In genomic region chr13:107620887-107621286, GRCm38 (mm10) we compare ENCODE assay signal across 25 mouse cellular contexts.
DNase-seq lines count a peak whose midpoint lies in the region; ATAC-seq and TF ChIP-seq lines count a peak whose summit lies in the region.
"Had no signal": no experiment of that assay in that cellular context is flagged by ENCODE, and none has a peak within 500 bp of the region (broad histone marks: within the 10 kb centered on the region; RNA-seq: fewer than 3 reads in every experiment).

No protein-coding gene starts in this region.

- DNase-seq in forebrain, embryonic 10.5 days (ENCODE audit: extremely low spot score, low spot score) = no peak
- no peak for DNase-seq in midbrain, embryonic 10.5 days (ENCODE audit: low spot score)
- DNase-seq in MEL (ENCODE audit: low read depth, low spot score) = no peak
- no peak for DNase-seq in thymus, adult 2 months
- DNase-seq: adrenal gland, adult 2 months; adrenal gland, postnatal 10 days; adrenal gland, postnatal 25 days; B cell, adult 2 months; cerebellum, adult 11 months; cerebellum, adult 18-20 months; cerebellum, adult 8-10 months; cerebellum, adult 9-11 months; cerebellum, postnatal 14 days; cerebellum, postnatal 36 days had no signal

- H3K4me2 ChIP-seq in forebrain, embryonic 12.5 days = no peak overlapping the region
- no peak overlapping the region for H3K4me2 ChIP-seq in midbrain, embryonic 15.5 days
- H3K4me2 ChIP-seq: embryonic facial prominence, embryonic 13.5 days; embryonic facial prominence, embryonic 15.5 days had no signal

- peaks cover 39% of the 10 kb centered on the region for H3K4me1 ChIP-seq in forebrain, embryonic 10.5 days
- H3K4me1 ChIP-seq in forebrain, embryonic 12.5 days = peaks cover 31% of the 10 kb centered on the region
- H3K4me1 ChIP-seq in midbrain, embryonic 10.5 days = peaks cover 43% of the 10 kb centered on the region
- peaks cover 30% of the 10 kb centered on the region for H3K4me1 ChIP-seq in midbrain, embryonic 15.5 days
- H3K4me1 ChIP-seq in MEL (ENCODE audit: control insufficient read depth in 1 of 2, insufficient read depth in 2 of 2, low read length in 2 of 2) = peaks cover 9 to 12% of the 10 kb centered on the region in 2 experiments
- no peaks in the 10 kb centered on the region; the same call in 1 of the 2 replicates for H3K4me1 ChIP-seq in thymus, adult 2 months (replicated peaks; ENCODE audit: control insufficient read depth, insufficient read depth, low read length)

- ATAC-seq in forebrain, embryonic 12.5 days (ENCODE audit: low FRiP score) = no peak
- ATAC-seq in midbrain, embryonic 15.5 days (replicated peaks) = no peak
- ATAC-seq in megakaryocyte progenitor cell, adult 5-6 weeks (replicated peaks; ENCODE audit: poor library complexity) = 0 out of 2 replicates have a peak, but pooled peaks have one; percentile 4
- ATAC-seq: CD4-positive, CD25-positive, alpha-beta regulatory T cell, adult 4 months; forebrain, embryonic 14.5 days; forebrain, embryonic 16.5 days had no signal

- H3K4me3 ChIP-seq in forebrain, embryonic 10.5 days = no peak overlapping the region
- H3K4me3 ChIP-seq in forebrain, embryonic 12.5 days (replicated peaks) = no peak overlapping the region
- H3K4me3 ChIP-seq in midbrain, embryonic 10.5 days = no peak overlapping the region
- H3K4me3 ChIP-seq in midbrain, embryonic 15.5 days = no peak overlapping the region
- peak overlapping the region; percentile 22 to 64; a peak in 3 of 4 replicates for H3K4me3 ChIP-seq in MEL (ENCODE audit: control insufficient read depth in 1 of 2, insufficient read depth in 1 of 2, low read depth in 2 of 2, low read length in 2 of 2)
- no peak overlapping the region for H3K4me3 ChIP-seq in thymus, adult 2 months (ENCODE audit: control insufficient read depth, insufficient read depth, low read length)
- H3K4me3 ChIP-seq: embryonic facial prominence, embryonic 13.5 days; embryonic facial prominence, embryonic 15.5 days; erythroblast, embryonic 14.5 days had no signal

- WGBS in forebrain, embryonic 10.5 days = 55% methylated on average over 2 of the region's 2 CpGs
- WGBS in forebrain, embryonic 12.5 days = 70% methylated on average over 2 of the region's 2 CpGs
- 51% methylated on average over 2 of the region's 2 CpGs for WGBS in midbrain, embryonic 10.5 days
- WGBS in midbrain, embryonic 15.5 days = 62% methylated on average over 2 of the region's 2 CpGs
- WGBS in thymus, adult 2 months = 92% methylated on average over 2 of the region's 2 CpGs

- H3K9ac ChIP-seq in forebrain, embryonic 12.5 days = no peak overlapping the region
- no peak overlapping the region for H3K9ac ChIP-seq in midbrain, embryonic 15.5 days
- no peak overlapping the region for H3K9ac ChIP-seq in MEL (ENCODE audit: control insufficient read depth, low read depth, low read length, poor library complexity, severe bottlenecking)
- H3K9ac ChIP-seq: embryonic facial prominence, embryonic 13.5 days; embryonic facial prominence, embryonic 15.5 days had no signal

- no peak for TF ChIP-seq POLR2A in MEL (IDR thresholded peaks at IDR 0.05; ENCODE audit: control insufficient read depth in 1 of 2, insufficient read depth in 1 of 2, low read depth in 1 of 2, low read length in 2 of 2, poor library complexity in 1 of 2)
- no peak for TF ChIP-seq POLR2A in thymus, adult 2 months (IDR thresholded peaks at IDR 0.05; ENCODE audit: control insufficient read depth, extremely low read depth, insufficient read depth, low read length, poor library complexity)

- no peak for TF ChIP-seq CTCF in MEL (IDR thresholded peaks at IDR 0.05 in 2 of 3, conservative IDR thresholded peaks at IDR 0.05 in 1 of 3; ENCODE audit: control insufficient read depth in 1 of 3, insufficient read depth in 1 of 3, low read depth in 2 of 3, low read length in 3 of 3, poor library complexity in 1 of 3, severe bottlenecking in 1 of 3)
- no peak for TF ChIP-seq CTCF in thymus, adult 2 months (IDR thresholded peaks at IDR 0.05; ENCODE audit: borderline replicate concordance, control insufficient read depth, extremely low read depth, insufficient read depth, low read length, poor library complexity)

- H3K9me3 ChIP-seq in forebrain, embryonic 10.5 days = no peaks in the 10 kb centered on the region
- no peaks in the 10 kb centered on the region for H3K9me3 ChIP-seq in forebrain, embryonic 12.5 days
- H3K9me3 ChIP-seq in midbrain, embryonic 10.5 days (replicated peaks) = peaks cover 9% of the 10 kb centered on the region; the same call in 1 of the 2 replicates
- no peaks in the 10 kb centered on the region for H3K9me3 ChIP-seq in midbrain, embryonic 15.5 days
- no peaks in the 10 kb centered on the region for H3K9me3 ChIP-seq in MEL (replicated peaks; ENCODE audit: insufficient read depth, low read length)
- H3K9me3 ChIP-seq: embryonic facial prominence, embryonic 13.5 days; embryonic facial prominence, embryonic 15.5 days had no signal

- no peaks in the 10 kb centered on the region for H3K36me3 ChIP-seq in forebrain, embryonic 10.5 days (replicated peaks)
- no peaks in the 10 kb centered on the region for H3K36me3 ChIP-seq in forebrain, embryonic 12.5 days (replicated peaks)
- H3K36me3 ChIP-seq in midbrain, embryonic 10.5 days = no peaks in the 10 kb centered on the region
- H3K36me3 ChIP-seq in midbrain, embryonic 15.5 days (replicated peaks) = no peaks in the 10 kb centered on the region
- peaks cover 0 to 13% of the 10 kb centered on the region in 2 experiments; a peak in 2 of 4 replicates for H3K36me3 ChIP-seq in MEL (ENCODE audit: control insufficient read depth in 1 of 2, insufficient read depth in 2 of 2, low read length in 2 of 2)
- no peaks in the 10 kb centered on the region for H3K36me3 ChIP-seq in thymus, adult 2 months (ENCODE audit: control insufficient read depth, insufficient read depth, low read length)
- H3K36me3 ChIP-seq: embryonic facial prominence, embryonic 13.5 days; embryonic facial prominence, embryonic 15.5 days; G1E had no signal

- peak overlapping the region; percentile 71; the same call in 1 of the 2 replicates for H3K27ac ChIP-seq in forebrain, embryonic 10.5 days
- no peak overlapping the region for H3K27ac ChIP-seq in forebrain, embryonic 12.5 days
- peak overlapping the region; percentile 79 for H3K27ac ChIP-seq in midbrain, embryonic 10.5 days (replicated peaks)
- no peak overlapping the region for H3K27ac ChIP-seq in midbrain, embryonic 15.5 days
- no peak overlapping the region for H3K27ac ChIP-seq in MEL (ENCODE audit: control insufficient read depth, low read depth, low read length)
- no peak overlapping the region for H3K27ac ChIP-seq in thymus, adult 2 months (ENCODE audit: control insufficient read depth, insufficient read depth, low read length)
- H3K27ac ChIP-seq: embryonic facial prominence, embryonic 13.5 days; embryonic facial prominence, embryonic 15.5 days had no signal

- no peaks in the 10 kb centered on the region for H3K79me2 ChIP-seq in MEL (ENCODE audit: control insufficient read depth, insufficient read depth, low read length, poor library complexity)

- no peak for TF ChIP-seq EP300 in MEL (IDR thresholded peaks at IDR 0.05; ENCODE audit: low read depth in 1 of 2, low read length in 2 of 2)

- H3K27me3 ChIP-seq in forebrain, embryonic 10.5 days (ENCODE audit: poor library complexity, severe bottlenecking) = peaks cover 22% of the 10 kb centered on the region
- 0 out of 2 replicates have a peak, but pooled peaks cover 13% of the 10 kb centered on the region for H3K27me3 ChIP-seq in forebrain, embryonic 12.5 days
- peaks cover 41% of the 10 kb centered on the region for H3K27me3 ChIP-seq in midbrain, embryonic 10.5 days (ENCODE audit: low read depth, poor library complexity, severe bottlenecking)
- no peaks in the 10 kb centered on the region for H3K27me3 ChIP-seq in midbrain, embryonic 15.5 days (replicated peaks)
- no peaks in the 10 kb centered on the region; a peak in 2 of 4 replicates for H3K27me3 ChIP-seq in MEL (ENCODE audit: control insufficient read depth in 1 of 2, insufficient read depth in 2 of 2, low read length in 2 of 2)
- no peaks in the 10 kb centered on the region for H3K27me3 ChIP-seq in thymus, adult 2 months (ENCODE audit: control insufficient read depth, insufficient read depth, low read length)
- H3K27me3 ChIP-seq: CH12.LX had no signal

- TF ChIP-seq RAD21 in MEL (IDR thresholded peaks at IDR 0.05; ENCODE audit: low read depth, low read length) = no peak

TF ChIP-seq in MEL, 35 proteins besides CTCF, POLR2A, EP300 and RAD21:
- no peak for TF ChIP-seq ZNF384 (IDR thresholded peaks at IDR 0.05; ENCODE audit: low read depth, low read length)
- 0 out of 2 replicates have a peak, but pooled peaks have one; percentile 9 for TF ChIP-seq GATA1 (IDR thresholded peaks at IDR 0.05; ENCODE audit: low read depth, low read length)

Comparison
In these comparisons a context has a peak if more than half of its experiments do, and no peak if none do; other contexts are left out.
1. H3K27ac ChIP-seq: peak in forebrain, embryonic 10.5 days (single experiment) and midbrain, embryonic 10.5 days (single experiment); none in forebrain, embryonic 12.5 days (single experiment), midbrain, embryonic 15.5 days (single experiment), MEL (single experiment) and thymus, adult 2 months (single experiment).
2. H3K4me3 ChIP-seq: peak in MEL (2 of 2); none in forebrain, embryonic 10.5 days (single experiment), forebrain, embryonic 12.5 days (single experiment), midbrain, embryonic 10.5 days (single experiment), midbrain, embryonic 15.5 days (single experiment) and thymus, adult 2 months (single experiment).